Mouse (Mus musculus): Measurements from ENCODE around the gene Flot1.

GRCm38 (mm10) chr17:35813653-35814052 lies 9.4 kb upstream of the Flot1 start:
- TF ChIP-seq MXI1 (IDR thresholded peaks at IDR 0.05; ENCODE audit: low read depth, low read length), result no peak
- no peak for TF ChIP-seq CTCF (IDR thresholded peaks at IDR 0.05 in 2 of 3, conservative IDR thresholded peaks at IDR 0.05 in 1 of 3; ENCODE audit: control insufficient read depth in 1 of 3, insufficient read depth in 1 of 3, low read depth in 2 of 3, low read length in 3 of 3, poor library complexity in 1 of 3, severe bottlenecking in 1 of 3)
- 0 out of 4 replicates have a peak, but pooled peaks of 1 of the 2 experiments have one; percentile 20 for TF ChIP-seq POLR2A (IDR thresholded peaks at IDR 0.05; ENCODE audit: control insufficient read depth in 1 of 2, insufficient read depth in 1 of 2, low read depth in 1 of 2, low read length in 2 of 2, poor library complexity in 1 of 2)
